Comparison of ENCODE assay signal across 8 mouse cellular contexts in genomic region chr4:101392229-101392628, GRCm38 (mm10). TPM values are rescaled to one million over a fixed set of nuclear protein-coding genes. Genes with fewer than 3 reads are reported as not detected.
DNase-seq lines count a peak whose midpoint lies in the region; ATAC-seq and TF ChIP-seq lines count a peak whose summit lies in the region.

No protein-coding gene starts in this region.

- no peak overlapping the region for H3K9ac ChIP-seq in intestine, postnatal 0 days (ENCODE audit: low read depth, low read length)
- H3K9ac ChIP-seq in intestine, embryonic 16.5 days (ENCODE audit: low read depth, low read length) = no peak overlapping the region
- H3K9ac ChIP-seq in lung, postnatal 0 days (replicated peaks; ENCODE audit: low read depth) = no peak overlapping the region

- H3K4me2 ChIP-seq in intestine, postnatal 0 days (replicated peaks; ENCODE audit: low read depth) = no peak overlapping the region
- H3K4me2 ChIP-seq in intestine, embryonic 16.5 days (ENCODE audit: low read depth, low read length) = no peak overlapping the region
- no peak overlapping the region for H3K4me2 ChIP-seq in lung, postnatal 0 days (replicated peaks; ENCODE audit: low read depth, low read length)

- no peak for TF ChIP-seq POLR2A in brain, embryonic 14.5 days (IDR thresholded peaks at IDR 0.05; ENCODE audit: borderline replicate concordance, extremely low read depth, insufficient read depth, insufficient read length, poor library complexity, severe bottlenecking)

- WGBS in intestine, postnatal 0 days = 50% methylated on average over 2 of the region's 2 CpGs
- 43% methylated on average over 2 of the region's 2 CpGs for whole genome bisulfite sequencing in intestine, embryonic 16.5 days
- 47% methylated on average over 2 of the region's 2 CpGs for WGBS in lung, postnatal 0 days

- no peak for DNase-seq in G1E (ENCODE audit: low spot score)
- DNase-seq in brain, embryonic 14.5 days (ENCODE audit: low read depth) = peak; percentile 41
- peak; percentile 20 for DNase-seq in gonadal fat pad, adult 2 months (ENCODE audit: low read depth)
- peak; percentile 65 for DNase-seq in lung, postnatal 0 days (ENCODE audit: low spot score)
- DNase-seq in yolk sac, embryonic 10.5 days (ENCODE audit: low spot score) = peak; percentile 52
- no peak for DNase-seq in layer of hippocampus, adult 8-10 months (ENCODE audit: low spot score in 2 of 2)

- no peaks in the 10 kb centered on the region for H3K36me3 ChIP-seq in intestine, postnatal 0 days (ENCODE audit: control insufficient read depth, insufficient read depth)
- no peaks in the 10 kb centered on the region for H3K36me3 ChIP-seq in intestine, embryonic 16.5 days (ENCODE audit: control insufficient read depth, insufficient read depth, low read length)
- H3K36me3 ChIP-seq in G1E (replicated peaks) = no peaks in the 10 kb centered on the region
- H3K36me3 ChIP-seq in lung, postnatal 0 days (ENCODE audit: insufficient read depth, low read length) = no peaks in the 10 kb centered on the region

- H3K27ac ChIP-seq in intestine, postnatal 0 days (ENCODE audit: low read depth, low read length) = no peak overlapping the region
- H3K27ac ChIP-seq in intestine, embryonic 16.5 days (ENCODE audit: low read length) = no peak overlapping the region
- no peak overlapping the region for H3K27ac ChIP-seq in lung, postnatal 0 days (ENCODE audit: low read length)

- no peak for TF ChIP-seq EP300 in lung, postnatal 0 days (IDR thresholded peaks at IDR 0.05)

- ATAC-seq in intestine, postnatal 0 days = peak; percentile 34; the same call in 1 of the 2 replicates
- no peak for ATAC-seq in intestine, embryonic 16.5 days
- ATAC-seq in G1E (ENCODE audit: extremely low read depth, insufficient number of reproducible peaks, low FRiP score, poor library complexity, severe bottlenecking) = no peak
- peak; percentile 49; the same call in 1 of the 2 replicates for ATAC-seq in lung, postnatal 0 days

- TF ChIP-seq CTCF in intestine, postnatal 0 days (IDR thresholded peaks at IDR 0.05; ENCODE audit: low read depth) = peak; percentile 78
- peak; percentile 53 for TF ChIP-seq CTCF in G1E (IDR thresholded peaks at IDR 0.05; ENCODE audit: low read depth, low read length)
- TF ChIP-seq CTCF in brain, embryonic 14.5 days (IDR thresholded peaks at IDR 0.05; ENCODE audit: borderline replicate concordance, extremely low read depth, insufficient read depth, insufficient read length) = peak; percentile 56; the same call in 1 of the 2 replicates
- TF ChIP-seq CTCF in lung, postnatal 0 days (IDR thresholded peaks at IDR 0.05) = peak; percentile 79

- H3K9me3 ChIP-seq in intestine, postnatal 0 days (ENCODE audit: control insufficient read depth) = no peaks in the 10 kb centered on the region
- H3K9me3 ChIP-seq in intestine, embryonic 16.5 days (ENCODE audit: control insufficient read depth, low read length) = no peaks in the 10 kb centered on the region
- H3K9me3 ChIP-seq in G1E (replicated peaks) = no peaks in the 10 kb centered on the region
- H3K9me3 ChIP-seq in lung, postnatal 0 days (ENCODE audit: low read length) = no peaks in the 10 kb centered on the region

- H3K4me1 ChIP-seq in intestine, postnatal 0 days (replicated peaks; ENCODE audit: control insufficient read depth, insufficient read depth, low read length) = no peaks in the 10 kb centered on the region
- no peaks in the 10 kb centered on the region for H3K4me1 ChIP-seq in intestine, embryonic 16.5 days (ENCODE audit: control insufficient read depth, insufficient read depth, low read length)
- H3K4me1 ChIP-seq in G1E (ENCODE audit: insufficient read depth, low read depth, low read length) = no peaks in the 10 kb centered on the region
- H3K4me1 ChIP-seq in lung, postnatal 0 days (ENCODE audit: insufficient read depth, low read depth, low read length) = no peaks in the 10 kb centered on the region

- no peak overlapping the region for H3K4me3 ChIP-seq in intestine, postnatal 0 days (ENCODE audit: low read depth, low read length)
- no peak overlapping the region for H3K4me3 ChIP-seq in intestine, embryonic 16.5 days (ENCODE audit: low read length)
- no peak overlapping the region for H3K4me3 ChIP-seq in G1E (ENCODE audit: low read depth, low read length)
- no peak overlapping the region for H3K4me3 ChIP-seq in lung, postnatal 0 days (ENCODE audit: low read depth, low read length)

- H3K27me3 ChIP-seq in intestine, postnatal 0 days (replicated peaks; ENCODE audit: control insufficient read depth, insufficient read depth, low read length) = no peaks in the 10 kb centered on the region
- no peaks in the 10 kb centered on the region for H3K27me3 ChIP-seq in intestine, embryonic 16.5 days (replicated peaks; ENCODE audit: control insufficient read depth, insufficient read depth, low read length)
- no peaks in the 10 kb centered on the region for H3K27me3 ChIP-seq in G1E (ENCODE audit: insufficient read depth, low read length)
- H3K27me3 ChIP-seq in lung, postnatal 0 days (replicated peaks; ENCODE audit: insufficient read depth, low read length) = no peaks in the 10 kb centered on the region

RNA-seq across cellular contexts. Expression of gene Ak4, which starts 26.8 kb away (rescaled TPM):
- polyA plus RNA-seq in intestine, postnatal 0 days (2015; fragmentation: Nextera tagmentation; extraction: Ambion mirVana) = 1.6 and 2.0 TPM in 2 replicates
- 18.9 and 19.9 TPM in 2 replicates for polyA plus RNA-seq in intestine, embryonic 16.5 days (2015; fragmentation: Nextera tagmentation; extraction: Ambion mirVana)
- not detected in 2 replicates for total RNA-seq in G1E (2014; fragmentation: Nextera tagmentation)
- total RNA-seq in G1E (2017) = 0.12 TPM in 1 of 2 replicates, not detected in the other
- not detected in 2 replicates for polyA plus RNA-seq in G1E (2012)
- polyA plus RNA-seq in brain, embryonic 14.5 days (2012; rRNA removed) = 7.5 and 9.1 TPM in 2 replicates
- polyA plus RNA-seq in gonadal fat pad, adult 2 months (2012; rRNA removed) = 11.0 and 12.8 TPM in 2 replicates
- polyA plus RNA-seq in lung, postnatal 0 days (2015; fragmentation: Nextera tagmentation; extraction: Ambion mirVana) = 4.8 and 5.3 TPM in 2 replicates
- 10 to 100 TPM; 49.4 to 89.0 (median 61.8) TPM for total RNA-seq in layer of hippocampus, adult 8-10 months (2022)

Comparison
In these comparisons a context has a peak if more than half of its experiments do, and no peak if none do; other contexts are left out.
1. ATAC-seq: peak in intestine, postnatal 0 days (single experiment) and lung, postnatal 0 days (single experiment); none in intestine, embryonic 16.5 days (single experiment) and G1E (single experiment).
2. DNase-seq: peak in brain, embryonic 14.5 days (single experiment), gonadal fat pad, adult 2 months (single experiment), lung, postnatal 0 days (single experiment) and yolk sac, embryonic 10.5 days (single experiment); none in G1E (single experiment) and layer of hippocampus, adult 8-10 months (0 of 2).
3. Peak in every context shown above with its lines, with median percentiles within 50 percentile points of each other: CTCF ChIP-seq.